Mouse (Mus musculus) G1E (cell line): ENCODE results near the gene Elp5. TPM values are rescaled to one million over a fixed set of nuclear protein-coding genes. Genes with fewer than 3 reads are reported as not detected.

Source experiments
- ATAC-seq: 2 replicates; pipeline ENCODE4 v1.8.0; 2016; ENCODE audit warnings: mild to moderate bottlenecking; ENCODE audit not compliant: insufficient number of reproducible peaks, poor library complexity, low FRiP score, severe bottlenecking; ENCODE audit errors: extremely low read depth
- DNase-seq: peaks from one replicate; pipeline ENCODE4 v3.0.0; 2012; ENCODE audit warnings: low spot score
- H3K27me3 ChIP-seq: 2 replicates; pipeline ENCODE4 v1.6.1; 2012; ENCODE audit warnings: mild to moderate bottlenecking, low read length, inconsistent platforms; ENCODE audit not compliant: insufficient read depth
- H3K36me3 ChIP-seq: replicated peaks from 2 replicates; pipeline ENCODE3; 2012; ENCODE audit warnings: mild to moderate bottlenecking, inconsistent platforms
- H3K4me1 ChIP-seq: 2 replicates; pipeline ENCODE4 v1.6.1; 2012; ENCODE audit warnings: low read depth, low read length, inconsistent platforms, mixed read lengths; ENCODE audit not compliant: insufficient read depth
- H3K4me3 ChIP-seq: 2 replicates; pipeline ENCODE4 v1.5.1; 2012; ENCODE audit warnings: low read depth, mild to moderate bottlenecking, inconsistent platforms, low read length, moderate library complexity, mixed read lengths
- H3K9me3 ChIP-seq: replicated peaks from 2 replicates; pipeline ENCODE4 v1.6.1; 2012; ENCODE audit warnings: inconsistent platforms
- CTCF ChIP-seq: IDR thresholded peaks from 2 replicates; pipeline ENCODE4 v1.5.1; 2012; ENCODE audit warnings: low read depth, low read length, inconsistent platforms, mixed read lengths
- GATA1 ChIP-seq: IDR thresholded peaks from 2 replicates; pipeline ENCODE4 v1.6.1; 2012; ENCODE audit warnings: borderline replicate concordance, low read length, inconsistent platforms, mixed read lengths
- GATA2 ChIP-seq: IDR thresholded peaks from 2 replicates; pipeline ENCODE4 v1.6.1; 2012; ENCODE audit warnings: low read depth, low read length, inconsistent platforms, borderline replicate concordance
- POLR2AphosphoS5 ChIP-seq: IDR thresholded peaks from 2 replicates; pipeline ENCODE4 v1.6.1; 2012; ENCODE audit warnings: low read depth, low read length, inconsistent platforms; ENCODE audit not compliant: insufficient replicate concordance
- TAL1 ChIP-seq: conservative IDR thresholded peaks from 2 replicates; pipeline ENCODE4 v1.6.1; 2012; ENCODE audit warnings: low read depth, low read length, inconsistent platforms, mixed read lengths
- polyA plus RNA-seq: library from polyadenylated mRNA; stranded (reverse); fragments of >175 nt; gene quantifications from 2 replicates; pipeline ENCODE4 v1.2.3, GENCODE M21; 2012
- total RNA-seq, 2 experiments: library from RNA; stranded (forward) in 1 of 2; stranded (reverse) in 1 of 2; fragments of 200-1000 nt in 1 of 2; fragments of >200 nt in 1 of 2; fragmentation: Nextera tagmentation in 1 of 2; gene quantifications; 2 replicates each; pipeline ENCODE4 v1.2.3; 2014 to 2017

Elp5 gene
- total and polyA plus RNA-seq, 3 experiments, result 10.4 to 72.7 (median 69.9) TPM

- H3K27me3 ChIP-seq, result peaks cover 70% of the 10 kb centered on the region
- peaks cover 12% of the 10 kb centered on the region for H3K9me3 ChIP-seq
- H3K36me3 ChIP-seq, result no peaks in the 10 kb centered on the region
- H3K4me3 ChIP-seq, result no peak overlapping the region
- DNase-seq (no peak), ATAC-seq (no peak)
- TF ChIP-seq GATA2 (no peak), GATA1 (no peak)
- H3K4me1 ChIP-seq, result peaks cover 27% of the 10 kb centered on the region
These were observed 45.5 kb downstream of the Elp5 start for GRCm38 (mm10) chr11:69936714-69937347.

GRCm38 (mm10) chr11:69936156-69936555, 46.2 kb downstream of the Elp5 start:
- Histone ChIP-seq H3K4me3 (no peak overlapping the region), H3K4me1 (peaks cover 34% of the 10 kb centered on the region), H3K27me3 (peaks cover 67% of the 10 kb centered on the region), H3K36me3 (no peaks in the 10 kb centered on the region), H3K9me3 (peaks cover 12% of the 10 kb centered on the region)
- TF ChIP-seq GATA1 (no peak), GATA2 (no peak), POLR2AphosphoS5 (no peak), TAL1 (no peak), CTCF (no peak)
- DNase-seq (no peak), ATAC-seq (no peak)

GRCm38 (mm10) chr11:69935137-69935879, 47.0 kb downstream of the Elp5 start, which contains the start of gene Ybx2:
TSS of gene Ybx2 (plus strand) at chr11:69935796.
- Histone ChIP-seq H3K36me3 (no peaks in the 10 kb centered on the region), H3K9me3 (peaks cover 12% of the 10 kb centered on the region), H3K4me3 (peak within 1 kb of the TSS; percentile 27; the same call in 1 of the 2 replicates), H3K27me3 (peaks cover 60% of the 10 kb centered on the region), H3K4me1 (peaks cover 38% of the 10 kb centered on the region)
- DNase-seq, result no peak
- ATAC-seq, result no peak
- TF ChIP-seq TAL1 (no peak), GATA2 (no peak), POLR2AphosphoS5 (no peak), GATA1 (no peak), CTCF (no peak)

- H3K9me3 ChIP-seq, result peaks cover 14% of the 10 kb centered on the region
- peaks cover 54% of the 10 kb centered on the region for H3K27me3 ChIP-seq
- ATAC-seq (no peak), DNase-seq (no peak)
- peaks cover 44% of the 10 kb centered on the region for H3K4me1 ChIP-seq
- no peaks in the 10 kb centered on the region for H3K36me3 ChIP-seq
- H3K4me3 ChIP-seq, result no peak overlapping the region
- TF ChIP-seq GATA2, result no peak
- no peak for TF ChIP-seq CTCF
- TF ChIP-seq TAL1, result no peak
- no peak for TF ChIP-seq POLR2AphosphoS5
- TF ChIP-seq GATA1, result no peak
These were observed 47.6 kb downstream of the Elp5 start for GRCm38 (mm10) chr11:69934681-69935080.

- Histone ChIP-seq H3K9me3 (peaks cover 14% of the 10 kb centered on the region), H3K36me3 (no peaks in the 10 kb centered on the region), H3K4me1 (peaks cover 50% of the 10 kb centered on the region), H3K27me3 (peaks cover 49% of the 10 kb centered on the region), H3K4me3 (no peak overlapping the region; the same call in 1 of the 2 replicates)
- TF ChIP-seq TAL1 (no peak), POLR2AphosphoS5 (no peak), GATA2 (no peak), CTCF (peak; percentile 35; the same call in 1 of the 2 replicates), GATA1 (no peak)
- peak; percentile 57 for DNase-seq
- no peak for ATAC-seq
These were observed 48.1 kb downstream of the Elp5 start for GRCm38 (mm10) chr11:69934169-69934568.

- H3K4me1 ChIP-seq, result peaks cover 58% of the 10 kb centered on the region
- H3K4me3 ChIP-seq, result no peak overlapping the region
- no peaks in the 10 kb centered on the region for H3K36me3 ChIP-seq
These were observed 49.3 kb downstream of the Elp5 start for GRCm38 (mm10) chr11:69933066-69933465.

More at GRCm38 (mm10) chr11:69933066-69933465, 49.3 kb downstream of the Elp5 start:
- TF ChIP-seq GATA2 (no peak), GATA1 (no peak), POLR2AphosphoS5 (no peak), CTCF (no peak), TAL1 (no peak)
- Histone ChIP-seq H3K9me3 (peaks cover 14% of the 10 kb centered on the region), H3K27me3 (peaks cover 38% of the 10 kb centered on the region)
- ATAC-seq (no peak), DNase-seq (no peak)
